Mouse (Mus musculus) stomach, embryonic 14.5 days (tissue): ENCODE data around the gene Ripor3. TPM values are rescaled to one million over a fixed set of nuclear protein-coding genes. Genes with fewer than 3 reads are reported as not detected.

Source experiments
- ATAC-seq: fragments of 200-750 bp; cut with Nextera tagmentation; 2 replicates; pipeline ENCODE4 v1.8.0; 2017; ENCODE audit warnings: low read depth, moderate TSS enrichment; ENCODE audit not compliant: insufficient number of reproducible peaks, insufficient read depth, low FRiP score
- H3K27ac ChIP-seq: fragments of 300-500 bp; sonication (generic); 2 replicates; pipeline ENCODE4 v1.5.1; 2014; ENCODE audit warnings: mild to moderate bottlenecking, low read length, moderate library complexity, mixed read lengths
- H3K27me3 ChIP-seq: fragments of 300-500 bp; sonication (generic); 2 replicates; pipeline ENCODE4 v1.6.1; 2014; ENCODE audit warnings: low read length, control low read depth, mixed read lengths; ENCODE audit not compliant: control insufficient read depth, insufficient read depth
- H3K36me3 ChIP-seq: fragments of 300-500 bp; sonication (generic); 2 replicates; pipeline ENCODE4 v1.6.1; 2014; ENCODE audit warnings: mild to moderate bottlenecking, control low read depth, low read length, moderate library complexity, mixed read lengths; ENCODE audit not compliant: control insufficient read depth, insufficient read depth
- H3K4me1 ChIP-seq: fragments of 300-500 bp; sonication (generic); 2 replicates; pipeline ENCODE4 v1.6.1; 2014; ENCODE audit warnings: low read length, control low read depth, mixed read lengths; ENCODE audit not compliant: control insufficient read depth, insufficient read depth
- H3K4me2 ChIP-seq: fragments of 300-500 bp; sonication (generic); replicated peaks from 2 replicates; pipeline ENCODE4 v1.6.1; 2014; ENCODE audit warnings: low read depth, low read length, control low read depth
- H3K4me3 ChIP-seq: fragments of 300-500 bp; sonication (generic); 2 replicates; pipeline ENCODE4 v1.5.1; 2014; ENCODE audit warnings: low read depth, low read length, control low read depth
- H3K9ac ChIP-seq: fragments of 300-500 bp; sonication (generic); replicated peaks from 2 replicates; pipeline ENCODE4 v1.6.1; 2014; ENCODE audit warnings: low read depth, mild to moderate bottlenecking, control low read depth, low read length, moderate library complexity, mixed read lengths
- H3K9me3 ChIP-seq: fragments of 300-500 bp; sonication (generic); 2 replicates; pipeline ENCODE4 v1.6.1; 2016; ENCODE audit warnings: low read depth, low read length, control low read depth; ENCODE audit not compliant: control insufficient read depth
- WGBS: fragments of 180-500 bp; shearing (Covaris S2); extraction: QIAGEN DNeasy Blood & Tissue Kit; methylation state at CpG from one replicate; pipeline ENCODE4 v1.1.7; 2014; 5-methylcytosine and 5-hydroxymethylcytosine counted together
- polyA plus RNA-seq: library from polyadenylated mRNA; unstranded; fragments of >200 nt; fragmentation: Nextera tagmentation; extraction: Ambion mirVana; gene quantifications from 2 replicates; pipeline ENCODE4 v1.2.1, GENCODE M21; 2014

Ripor3 gene
- polyA plus RNA-seq, 1 experiment from 2014 or later = 4.3 TPM

DNA sequence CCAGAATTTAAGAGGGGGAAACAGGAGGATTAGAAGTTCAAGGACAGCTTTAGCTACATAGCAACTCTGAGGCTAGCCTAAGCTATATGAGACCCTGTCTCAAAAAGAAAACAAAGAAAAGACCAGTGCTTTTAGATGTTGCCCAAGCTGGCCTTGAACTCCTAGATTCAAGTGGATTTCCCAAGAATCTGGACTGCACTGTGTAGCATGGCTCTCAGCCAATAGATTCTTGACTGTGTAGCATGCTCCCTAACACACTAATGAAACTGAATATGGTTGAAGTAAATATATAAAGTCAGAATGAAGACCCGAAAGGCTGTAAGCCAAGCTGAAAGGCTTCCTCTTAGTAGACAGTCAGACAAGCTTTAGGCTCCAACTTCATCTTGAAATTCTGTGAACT is 41.7 kb upstream of the Ripor3 start:
- H3K27me3 ChIP-seq = no peaks in the 10 kb centered on the region
- peaks cover 32% of the 10 kb centered on the region for H3K4me1 ChIP-seq
- H3K4me2 ChIP-seq = no peak overlapping the region
- ATAC-seq = no peak
- no peaks in the 10 kb centered on the region for H3K9me3 ChIP-seq
- WGBS = 61% methylated on average over 1 of the region's 1 CpGs
- no peak overlapping the region for H3K9ac ChIP-seq
- H3K27ac ChIP-seq = no peak overlapping the region
- no peak overlapping the region for H3K4me3 ChIP-seq
- H3K36me3 ChIP-seq = no peaks in the 10 kb centered on the region

DNA sequence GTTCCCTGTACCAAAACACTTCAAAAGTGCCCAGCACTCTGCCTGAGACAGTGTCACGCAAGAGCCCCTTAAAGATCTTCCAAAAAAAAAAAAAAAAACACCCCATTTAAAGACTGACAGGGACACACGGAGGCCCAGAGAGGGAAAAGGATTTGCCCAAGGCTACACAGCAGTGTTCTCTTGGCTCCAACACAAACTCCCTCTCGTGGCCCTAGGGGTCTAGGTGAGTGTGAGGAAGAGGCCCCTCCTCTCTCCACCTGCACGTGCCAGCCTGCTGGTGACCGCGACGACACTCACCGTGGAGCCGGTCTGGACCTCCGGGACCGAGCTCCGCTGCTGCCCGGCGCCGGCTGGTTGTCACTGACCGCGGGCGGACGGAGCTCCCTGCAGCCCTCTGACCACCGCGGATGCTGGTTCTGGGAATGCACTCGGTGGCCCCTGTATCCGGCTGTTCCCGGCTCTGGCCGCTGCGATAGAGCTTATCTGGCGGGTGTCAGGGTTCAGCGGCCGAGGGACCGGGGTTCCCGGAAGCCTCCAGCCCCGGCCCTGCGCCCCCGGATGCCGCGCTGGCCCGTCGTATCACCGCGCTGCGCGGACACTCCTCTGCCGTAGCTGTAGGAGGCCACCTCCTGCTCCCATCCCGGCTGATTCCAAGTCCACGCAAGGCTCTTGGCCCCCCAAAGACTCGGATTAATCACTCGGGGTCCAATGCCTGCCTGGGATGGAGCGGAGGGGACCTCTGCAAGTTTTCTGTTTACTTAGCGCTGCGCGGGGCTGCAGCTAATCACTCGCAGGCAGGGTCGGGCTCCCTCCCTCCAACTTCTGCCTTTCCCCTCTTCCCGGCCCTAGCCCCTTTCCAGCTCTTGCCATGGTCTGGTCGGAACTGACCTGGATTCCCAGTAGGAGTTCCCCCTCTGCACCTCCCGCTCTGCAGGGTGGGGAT is 39.9 kb upstream of the Ripor3 start:
- ATAC-seq = 0 out of 2 replicates have a peak, but pooled peaks have one; percentile 21
- peak overlapping the region; percentile 50 for H3K4me3 ChIP-seq
- peaks cover 32% of the 10 kb centered on the region for H3K4me1 ChIP-seq
- no peaks in the 10 kb centered on the region for H3K9me3 ChIP-seq
- under 1% methylated on average over 56 of the region's 56 CpGs for WGBS
- H3K4me2 ChIP-seq = peak overlapping the region; percentile 88
- H3K9ac ChIP-seq = peak overlapping the region; percentile 48
- H3K27me3 ChIP-seq = no peaks in the 10 kb centered on the region
- H3K36me3 ChIP-seq = no peaks in the 10 kb centered on the region
- H3K27ac ChIP-seq = peak overlapping the region; percentile 15; the same call in 1 of the 2 replicates

DNA sequence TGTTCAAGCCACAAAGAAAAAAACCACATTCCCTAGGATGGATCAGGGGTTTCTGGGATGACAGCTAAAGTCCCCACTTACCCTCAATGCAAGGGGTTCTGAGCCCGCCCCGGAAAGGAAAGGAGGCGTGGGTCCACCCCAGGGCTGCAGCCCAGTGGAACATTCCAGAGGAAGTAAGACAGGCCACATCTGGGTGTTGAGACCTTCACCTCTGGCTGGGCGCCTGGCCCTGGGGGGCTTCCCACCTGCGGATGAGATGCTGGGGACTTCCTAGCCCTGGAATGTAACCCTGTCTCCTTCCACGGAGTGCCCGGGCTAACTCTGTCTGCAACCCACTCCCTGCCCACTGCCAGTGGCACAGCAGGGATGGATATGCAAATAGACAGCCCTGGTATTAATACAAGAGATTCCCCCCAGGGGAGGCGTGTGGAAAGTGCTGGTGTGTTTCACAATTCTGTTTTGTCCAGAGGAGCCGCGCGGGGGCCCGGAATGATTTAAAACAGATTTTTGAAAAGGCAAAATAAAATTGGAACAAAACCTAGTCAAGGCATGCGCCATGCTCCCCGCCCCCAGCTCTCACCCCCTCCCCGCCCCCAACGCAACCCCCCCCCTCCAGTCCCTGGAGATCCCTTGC is 38.7 kb upstream of the Ripor3 start:
- peaks cover 41% of the 10 kb centered on the region for H3K4me1 ChIP-seq
- peak overlapping the region; percentile 50 for H3K4me3 ChIP-seq
- H3K4me2 ChIP-seq = peak overlapping the region; percentile 88
- WGBS = 21% methylated on average over 16 of the region's 16 CpGs
- H3K9ac ChIP-seq = peak overlapping the region; percentile 10; the same call in 1 of the 2 replicates
- H3K9me3 ChIP-seq = no peaks in the 10 kb centered on the region
- no peaks in the 10 kb centered on the region for H3K27me3 ChIP-seq
- ATAC-seq = no peak
- H3K27ac ChIP-seq = peak overlapping the region; percentile 66; the same call in 1 of the 2 replicates
- no peaks in the 10 kb centered on the region for H3K36me3 ChIP-seq

DNA sequence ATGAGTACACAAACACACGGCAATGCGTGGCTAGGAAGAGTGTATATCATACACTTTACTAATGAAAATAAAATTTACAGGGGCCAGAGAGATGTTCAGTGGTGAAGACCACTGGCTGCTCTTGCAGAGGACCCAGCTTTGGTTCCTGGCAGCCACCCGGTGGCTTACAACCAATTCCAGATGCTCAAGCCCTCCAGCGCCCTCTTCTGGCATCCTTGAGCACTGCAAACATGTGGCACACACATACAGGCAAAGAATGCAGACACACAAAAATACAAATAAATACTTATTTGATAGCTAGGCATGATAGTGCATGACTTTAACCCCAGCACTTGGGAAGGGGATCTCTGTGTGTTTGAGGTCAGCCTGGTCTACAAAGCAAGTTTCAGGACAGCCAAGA is 36.0 kb upstream of the Ripor3 start:
- Histone ChIP-seq H3K27ac (peak overlapping the region; percentile 89), H3K4me1 (peaks cover 41% of the 10 kb centered on the region), H3K9me3 (no peaks in the 10 kb centered on the region), H3K36me3 (no peaks in the 10 kb centered on the region), H3K4me2 (no peak overlapping the region), H3K4me3 (no peak overlapping the region), H3K27me3 (no peaks in the 10 kb centered on the region), H3K9ac (no peak overlapping the region)
- WGBS = 67% methylated on average over 4 of the region's 4 CpGs
- ATAC-seq = no peak

DNA sequence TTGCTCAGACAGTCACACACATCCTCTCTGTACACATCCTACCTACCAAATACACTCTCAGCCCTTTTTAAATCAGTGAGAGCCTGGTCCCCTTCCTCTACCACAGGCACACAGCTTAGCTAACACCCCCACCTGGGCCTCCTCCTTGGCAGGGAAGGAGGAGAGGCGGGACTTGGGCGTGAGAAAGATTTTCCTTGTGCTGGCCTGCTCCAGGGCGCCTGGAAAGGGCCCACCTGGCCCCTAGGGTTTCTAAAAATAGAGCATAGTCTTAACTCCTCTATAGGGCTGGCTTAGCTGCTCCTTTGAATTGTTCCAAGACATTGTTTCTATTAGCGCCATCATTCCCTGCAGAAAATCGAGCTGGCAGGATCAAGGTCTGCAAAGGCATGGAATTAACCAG is 35.4 kb upstream of the Ripor3 start:
- Histone ChIP-seq H3K4me1 (peaks cover 41% of the 10 kb centered on the region), H3K27ac (peak overlapping the region; percentile 89), H3K4me2 (no peak overlapping the region; the same call in 1 of the 2 replicates), H3K27me3 (no peaks in the 10 kb centered on the region), H3K9me3 (no peaks in the 10 kb centered on the region), H3K4me3 (no peak overlapping the region), H3K36me3 (no peaks in the 10 kb centered on the region), H3K9ac (no peak overlapping the region)
- ATAC-seq = peak; percentile 80
- 9% methylated on average over 5 of the region's 5 CpGs for whole genome bisulfite sequencing

DNA sequence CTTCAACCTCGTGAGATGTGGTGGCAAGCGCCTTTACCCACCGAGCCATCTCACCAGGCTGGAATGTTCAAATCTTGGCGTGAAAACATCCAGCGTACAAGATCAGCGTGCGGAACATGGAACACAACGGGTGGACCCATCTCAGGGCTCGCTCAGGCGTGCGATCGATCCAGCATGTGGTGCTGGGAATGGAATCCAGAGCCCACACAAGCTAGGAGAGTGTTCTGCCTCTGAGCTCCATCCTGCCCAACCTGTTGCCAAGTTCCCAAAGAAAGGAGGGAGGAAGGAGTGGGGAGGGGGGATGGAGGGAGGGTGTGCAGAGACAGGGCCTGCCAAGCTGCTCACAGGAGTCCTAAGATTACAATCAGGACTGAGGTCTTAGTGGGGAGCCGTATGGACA is 34.9 kb upstream of the Ripor3 start:
- Histone ChIP-seq H3K4me1 (peaks cover 41% of the 10 kb centered on the region), H3K27me3 (no peaks in the 10 kb centered on the region), H3K4me3 (no peak overlapping the region), H3K4me2 (no peak overlapping the region), H3K36me3 (no peaks in the 10 kb centered on the region), H3K9ac (no peak overlapping the region), H3K27ac (peak overlapping the region; percentile 89), H3K9me3 (no peaks in the 10 kb centered on the region)
- ATAC-seq = peak; percentile 19; the same call in 1 of the 2 replicates
- 68% methylated on average over 13 of the region's 13 CpGs for WGBS

DNA sequence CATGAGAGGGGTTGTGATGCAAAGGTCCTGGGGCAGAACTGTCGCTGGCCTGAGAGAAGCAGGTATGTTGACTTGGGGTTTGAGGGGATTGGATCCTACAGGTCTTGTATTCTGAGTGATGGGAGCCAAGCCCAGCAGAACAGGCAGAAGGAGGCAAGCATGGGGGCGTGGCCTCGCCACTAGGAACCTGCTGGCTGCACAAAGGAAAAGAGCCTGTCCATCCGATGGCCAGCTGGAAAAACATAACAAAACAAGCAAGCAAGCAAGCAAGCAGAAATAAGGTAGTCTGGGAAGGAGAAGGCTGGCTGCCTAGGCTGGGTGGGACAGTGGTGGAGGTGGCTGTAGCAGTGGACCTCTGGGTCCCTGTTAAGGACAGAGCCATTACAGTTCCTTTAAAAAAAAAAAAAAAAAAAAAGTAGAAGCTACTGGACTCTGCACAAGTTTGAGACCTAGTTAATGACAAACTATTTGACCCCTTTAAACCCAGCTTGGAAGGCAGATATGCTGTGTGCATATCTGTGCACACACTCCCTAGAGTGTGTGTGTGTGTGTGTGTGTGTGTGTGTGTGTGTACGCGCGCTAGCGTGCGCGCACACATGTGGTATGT is 34.4 kb upstream of the Ripor3 start:
- H3K27me3 ChIP-seq = no peaks in the 10 kb centered on the region
- 78% methylated on average over 10 of the region's 10 CpGs for WGBS
- ATAC-seq = no peak
- peak overlapping the region; percentile 89; the same call in 1 of the 2 replicates for H3K27ac ChIP-seq
- H3K4me1 ChIP-seq = peaks cover 38% of the 10 kb centered on the region
- H3K4me2 ChIP-seq = no peak overlapping the region
- no peak overlapping the region for H3K9ac ChIP-seq
- no peaks in the 10 kb centered on the region for H3K36me3 ChIP-seq
- no peaks in the 10 kb centered on the region for H3K9me3 ChIP-seq
- no peak overlapping the region for H3K4me3 ChIP-seq

DNA sequence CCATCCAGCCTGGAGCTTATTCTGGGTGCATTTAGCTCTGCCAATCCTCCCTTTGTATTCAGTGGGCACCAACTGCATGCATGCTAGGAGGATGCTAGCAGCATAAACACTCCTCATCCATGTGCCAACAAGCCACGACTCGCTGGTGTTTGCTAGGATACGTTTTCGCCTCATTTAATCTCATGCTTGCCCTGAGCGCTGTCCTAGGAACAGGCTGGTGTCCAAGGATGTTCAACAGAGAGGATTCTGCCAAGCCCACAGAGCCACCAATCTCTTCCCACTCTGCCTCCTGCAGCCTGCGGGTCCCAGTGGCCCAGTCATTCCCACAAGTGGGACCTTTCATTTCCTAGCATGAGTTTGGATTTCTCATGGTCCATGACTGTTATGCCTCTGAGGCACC is 31.6 kb upstream of the Ripor3 start:
- WGBS = 81% methylated on average over 6 of the region's 6 CpGs
- peaks cover 27% of the 10 kb centered on the region for H3K4me1 ChIP-seq
- H3K4me3 ChIP-seq = no peak overlapping the region
- H3K4me2 ChIP-seq = no peak overlapping the region
- H3K9me3 ChIP-seq = no peaks in the 10 kb centered on the region
- no peaks in the 10 kb centered on the region for H3K36me3 ChIP-seq
- H3K27me3 ChIP-seq = no peaks in the 10 kb centered on the region
- H3K27ac ChIP-seq = no peak overlapping the region
- ATAC-seq = no peak
- no peak overlapping the region for H3K9ac ChIP-seq
